Mouse (Mus musculus): Measurements from ENCODE around the gene Gm7792.
"Not testable (repeated sequence)": the region's sequence is repeated elsewhere in the genome, so short reads cannot be mapped to it uniquely, and the experiment has no call there.

Gene Gm7792

GRCm38 (mm10) chr5:93843476-93843875 lies at the start of gene Gm7792:
Gene Gm7792 (plus strand): TSS chr5:93843776.
- DNase-seq (ENCODE audit: low spot score): not testable (repeated sequence)

Measured in MN1 (cell line).